Mouse (Mus musculus) bone marrow macrophage, adult 2 months (primary cell): ENCODE results near the gene Proz. TPM values are rescaled to one million over a fixed set of nuclear protein-coding genes. Genes with fewer than 3 reads are reported as not detected.

ENCODE experiments used
- H3K27ac ChIP-seq: 2 replicates; pipeline ENCODE4 v1.5.1; 2012; ENCODE audit warnings: low read depth, low read length; ENCODE audit not compliant: insufficient read depth
- H3K4me1 ChIP-seq: 2 replicates; pipeline ENCODE4 v1.6.1; 2012; ENCODE audit warnings: low read length; ENCODE audit not compliant: control insufficient read depth, insufficient read depth
- H3K4me3 ChIP-seq: 2 replicates; pipeline ENCODE4 v1.5.1; 2012; ENCODE audit warnings: mild to moderate bottlenecking, low read length, moderate library complexity; ENCODE audit not compliant: insufficient read depth
- CTCF ChIP-seq: IDR thresholded peaks from 2 replicates; pipeline ENCODE4 v1.5.1; 2012; ENCODE audit warnings: low read depth, mild to moderate bottlenecking, low read length, moderate library complexity
- POLR2A ChIP-seq: IDR thresholded peaks from 2 replicates; pipeline ENCODE4 v1.6.1; 2012; ENCODE audit warnings: mild to moderate bottlenecking, low read depth, low read length, borderline replicate concordance
- polyA plus RNA-seq: library from polyadenylated mRNA; stranded (reverse); fragments of >200 nt; gene quantifications from 2 replicates; pipeline ENCODE4 v1.2.4, GENCODE M21; 2012; ENCODE audit not compliant: missing spikeins, insufficient read depth, insufficient read length

The Proz gene
- polyA plus RNA-seq, result not detected in 2 replicates

- Histone ChIP-seq H3K4me1 (peaks cover 7% of the 10 kb centered on the region), H3K27ac (no peak within 1 kb of the TSS), H3K4me3 (no peak within 1 kb of the TSS)
- TF ChIP-seq CTCF (no peak), POLR2A (no peak)
These were observed at the start of gene Proz for GRCm38 (mm10) chr8:13060441-13061150. Gene Proz, plus strand, starts transcription at chr8:13060914.

DNA sequence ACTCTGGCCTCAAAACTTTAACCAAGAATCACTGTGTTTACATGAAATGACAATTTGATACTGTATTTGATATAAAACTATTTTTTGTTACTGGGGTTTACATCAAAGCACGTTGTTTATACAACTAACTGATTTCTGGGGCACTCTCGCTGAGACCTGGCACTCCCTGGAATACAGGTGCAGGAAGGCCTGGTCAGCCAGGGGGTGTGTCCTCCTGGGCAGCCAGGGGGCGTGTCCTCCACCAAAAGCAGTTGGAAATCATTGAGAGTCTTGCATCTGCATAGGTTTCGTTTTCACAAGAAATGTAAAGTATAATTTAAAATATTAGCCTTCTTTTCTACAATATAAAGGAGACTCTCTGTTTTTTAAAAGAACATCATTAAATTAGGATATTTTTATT lies 41.2 kb upstream of the Proz start:
- Histone ChIP-seq H3K4me1 (peaks cover 2% of the 10 kb centered on the region; the same call in 1 of the 2 replicates), H3K4me3 (no peak overlapping the region), H3K27ac (no peak overlapping the region)
- TF ChIP-seq POLR2A, result no peak
- no peak for TF ChIP-seq CTCF

DNA sequence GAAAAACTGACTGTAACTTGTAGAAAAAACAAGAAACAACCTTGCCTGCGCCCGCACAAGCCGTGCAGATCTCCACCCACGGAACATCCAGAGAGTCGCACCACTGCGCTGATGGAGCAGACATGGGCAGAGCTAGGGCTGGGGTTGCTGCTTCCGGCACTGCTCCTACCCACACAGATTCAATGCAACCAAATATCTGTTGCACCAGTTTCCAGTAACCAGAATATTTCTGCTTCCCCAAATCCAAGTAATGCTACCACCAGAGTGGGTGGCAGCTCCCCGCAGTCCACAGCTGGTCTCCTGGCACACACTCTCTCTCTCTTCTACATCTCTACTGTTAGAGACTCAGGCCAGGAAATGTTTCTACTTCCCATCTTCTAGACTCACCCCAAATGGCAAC lies 38.9 kb upstream of the Proz start:
- no peak for TF ChIP-seq CTCF
- no peak for TF ChIP-seq POLR2A
- Histone ChIP-seq H3K4me1 (peaks cover 3% of the 10 kb centered on the region), H3K4me3 (no peak overlapping the region), H3K27ac (no peak overlapping the region)

DNA sequence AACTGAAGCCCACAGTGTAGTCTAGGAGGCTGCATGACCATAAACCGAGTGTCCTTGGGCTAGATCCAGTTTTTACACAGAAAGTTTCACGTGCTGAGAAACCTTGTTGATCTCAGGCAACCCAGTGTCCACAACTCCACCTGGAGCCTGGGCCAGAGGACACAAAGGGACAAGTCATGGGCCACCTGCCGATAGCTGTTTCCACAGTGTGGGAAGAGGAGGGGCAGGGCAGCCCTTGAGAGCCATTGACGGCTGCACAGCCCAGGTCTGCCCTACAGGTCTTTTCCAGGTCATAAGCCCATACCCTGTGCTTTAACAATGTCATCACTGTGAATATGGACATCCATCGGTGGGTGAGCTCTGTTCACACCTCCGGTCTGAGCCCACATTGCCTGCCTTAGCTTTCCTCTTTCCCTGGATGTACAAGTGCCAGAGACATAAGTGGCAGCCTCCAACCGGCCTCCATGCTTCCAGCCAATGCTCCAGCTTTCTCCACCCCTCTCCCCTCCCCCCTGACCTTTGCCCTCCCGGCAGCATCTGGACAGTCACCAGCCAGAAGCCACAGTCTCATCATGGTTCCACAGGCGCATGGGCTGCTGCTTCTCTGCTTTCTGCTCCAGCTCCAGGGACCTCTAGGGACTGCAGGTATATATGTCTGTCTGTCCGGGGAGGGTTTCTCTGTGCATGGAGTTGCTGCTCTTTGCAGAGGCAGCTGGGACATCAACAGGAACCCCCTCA lies 35.1 kb upstream of the Proz start, which contains the start of gene F7:
Gene F7, plus strand, starts transcription at position 548 of the 738 bp plus-strand sequence.
- no peak within 1 kb of the TSS for H3K4me3 ChIP-seq
- peaks cover 36% of the 10 kb centered on the region for H3K4me1 ChIP-seq
- no peak within 1 kb of the TSS for H3K27ac ChIP-seq
- TF ChIP-seq CTCF (no peak), POLR2A (no peak)

DNA sequence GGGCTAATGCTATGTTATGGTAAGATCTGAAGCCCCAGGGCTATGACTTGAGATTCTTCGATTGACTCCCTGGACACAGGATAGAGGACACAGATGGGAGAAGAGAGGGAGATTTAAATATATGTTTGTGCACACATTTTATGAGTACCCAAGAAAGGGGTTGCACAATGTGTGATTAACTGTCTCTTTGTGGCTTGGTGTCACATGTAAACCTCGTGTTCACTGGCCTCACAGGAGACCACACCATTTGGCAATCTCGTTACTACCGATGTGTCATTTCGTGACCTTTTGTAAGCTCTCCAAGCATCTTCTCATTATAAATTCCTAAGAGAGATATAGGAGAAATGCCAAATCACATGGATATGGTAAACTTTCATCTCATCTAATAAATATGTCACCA lies 33.1 kb upstream of the Proz start:
- Histone ChIP-seq H3K27ac (no peak overlapping the region), H3K4me3 (no peak overlapping the region), H3K4me1 (peaks cover 48% of the 10 kb centered on the region)
- no peak for TF ChIP-seq POLR2A
- no peak for TF ChIP-seq CTCF

DNA sequence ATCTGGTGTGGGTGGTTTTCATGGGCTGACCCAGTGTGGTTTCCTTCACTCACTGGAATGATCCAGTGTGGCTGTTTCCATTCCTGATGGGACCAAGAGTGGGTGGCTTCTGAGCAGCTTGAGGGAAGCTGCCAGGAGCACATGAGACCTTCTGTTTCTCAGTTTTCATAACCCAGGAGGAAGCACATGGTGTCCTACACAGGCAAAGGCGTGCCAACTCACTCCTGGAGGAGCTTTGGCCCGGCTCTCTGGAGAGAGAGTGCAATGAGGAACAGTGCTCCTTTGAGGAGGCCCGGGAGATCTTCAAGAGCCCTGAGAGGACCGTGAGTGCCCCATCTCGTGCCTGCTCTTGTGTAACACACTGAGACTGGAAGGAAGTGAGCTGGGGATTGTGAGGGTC lies 32.2 kb upstream of the Proz start:
- peaks cover 48% of the 10 kb centered on the region for H3K4me1 ChIP-seq
- TF ChIP-seq POLR2A (no peak), CTCF (no peak)
- H3K4me3 ChIP-seq, result no peak overlapping the region
- peak overlapping the region; percentile 54 for H3K27ac ChIP-seq

GRCm38 (mm10) chr8:13036346-13036812 lies 24.3 kb upstream of the Proz start:
- TF ChIP-seq POLR2A (no peak), CTCF (no peak)
- Histone ChIP-seq H3K27ac (no peak overlapping the region), H3K4me1 (peaks cover 37% of the 10 kb centered on the region), H3K4me3 (no peak overlapping the region)

DNA sequence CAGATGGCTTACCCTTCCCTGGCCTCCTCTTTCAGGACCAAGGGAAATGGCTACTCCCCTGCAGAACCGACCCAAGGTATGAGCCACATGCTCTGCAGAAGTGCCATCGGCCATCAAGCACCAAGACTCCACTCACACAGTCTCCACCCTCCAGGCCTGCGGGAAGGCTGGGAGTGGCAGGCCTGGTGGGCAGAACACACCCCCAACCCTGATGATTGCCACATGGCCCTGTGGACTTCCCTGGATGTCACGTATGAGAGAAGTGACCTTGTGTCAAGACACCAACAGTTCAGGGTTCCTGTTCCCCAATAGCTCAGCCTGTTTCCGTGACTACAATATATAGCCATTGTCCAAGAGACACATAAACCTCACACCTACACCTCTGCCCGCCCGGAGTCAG lies 23.7 kb upstream of the Proz start, which contains the start of gene F10:
Gene F10, plus strand, starts transcription at position 294 of the 400 bp plus-strand sequence.
- Histone ChIP-seq H3K4me3 (no peak within 1 kb of the TSS), H3K27ac (no peak within 1 kb of the TSS), H3K4me1 (peaks cover 32% of the 10 kb centered on the region)
- TF ChIP-seq POLR2A, result no peak
- no peak for TF ChIP-seq CTCF

GRCm38 (mm10) chr8:13037569-13037968 lies 23.1 kb upstream of the Proz start:
- TF ChIP-seq POLR2A (no peak), CTCF (no peak)
- Histone ChIP-seq H3K4me1 (peaks cover 28% of the 10 kb centered on the region), H3K27ac (no peak overlapping the region), H3K4me3 (no peak overlapping the region)

- no peak overlapping the region for H3K4me3 ChIP-seq
- peaks cover 28% of the 10 kb centered on the region for H3K4me1 ChIP-seq
These were observed 21.7 kb upstream of the Proz start for GRCm38 (mm10) chr8:13039054-13039453.

More at GRCm38 (mm10) chr8:13039054-13039453, 21.7 kb upstream of the Proz start:
- H3K27ac ChIP-seq, result no peak overlapping the region
- no peak for TF ChIP-seq POLR2A
- TF ChIP-seq CTCF, result no peak
